26 mouse cellular contexts compared by ENCODE assay signal in the genomic region with DNA sequence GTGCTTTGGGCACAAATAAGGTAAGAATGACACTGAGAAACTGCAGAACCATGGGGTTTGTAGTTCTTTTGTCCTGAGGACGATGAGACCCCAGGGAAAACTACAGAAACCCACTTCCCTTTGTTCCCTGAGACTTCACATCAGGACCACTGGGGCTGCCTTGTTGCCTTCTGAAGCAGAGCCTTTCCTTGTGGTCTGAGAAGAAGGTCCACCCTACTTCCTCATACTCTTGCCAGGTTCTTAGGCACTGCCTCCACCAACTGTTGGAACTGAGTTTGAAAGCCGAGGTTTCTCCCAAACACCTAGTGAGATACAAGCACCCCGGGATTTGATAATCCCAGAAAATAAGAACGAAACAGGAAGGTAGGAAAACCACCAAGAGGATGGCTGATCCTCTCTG. TPM values are rescaled to one million over a fixed set of nuclear protein-coding genes. Genes with fewer than 3 reads are reported as not detected.
"Had no signal": no experiment of that assay in that cellular context is flagged by ENCODE, and none has a peak within 500 bp of the region (broad histone marks: within the 10 kb centered on the region; RNA-seq: fewer than 3 reads in every experiment).

No protein-coding gene starts in this region.

- H3K27me3 ChIP-seq: kidney, embryonic 15.5 days; limb, embryonic 15.5 days; midbrain, embryonic 12.5 days; neural tube, embryonic 13.5 days had no signal

- H3K9ac ChIP-seq: kidney, embryonic 15.5 days; limb, embryonic 12.5 days; limb, embryonic 15.5 days; liver, embryonic 14.5 days; liver, postnatal 0 days; lung, embryonic 14.5 days; midbrain, embryonic 12.5 days; neural tube, embryonic 13.5 days had no signal

- H3K4me2 ChIP-seq: kidney, embryonic 15.5 days; limb, embryonic 12.5 days; limb, embryonic 15.5 days; liver, embryonic 11.5 days; lung, embryonic 14.5 days; midbrain, embryonic 12.5 days; neural tube, embryonic 13.5 days had no signal

- ATAC-seq: liver, postnatal 0 days; lung, postnatal 0 days; midbrain, embryonic 16.5 days had no signal

- H3K9me3 ChIP-seq: kidney, embryonic 15.5 days; limb, embryonic 12.5 days; limb, embryonic 15.5 days; midbrain, embryonic 12.5 days; neural tube, embryonic 13.5 days had no signal

- DNase-seq: kidney, adult 11 months; layer of hippocampus, adult 9-11 months; thymus, adult 2 months; thymus, postnatal 14 days; thymus, postnatal 4 days had no signal

- H3K36me3 ChIP-seq: kidney, embryonic 15.5 days; limb, embryonic 12.5 days; limb, embryonic 15.5 days; midbrain, embryonic 12.5 days; neural tube, embryonic 13.5 days had no signal

- H3K27ac ChIP-seq: kidney, embryonic 15.5 days; layer of hippocampus, adult 2 months; limb, embryonic 12.5 days; limb, embryonic 15.5 days; liver, embryonic 14.5 days; neural tube, embryonic 13.5 days had no signal

- H3K4me1 ChIP-seq: kidney, embryonic 15.5 days; limb, embryonic 15.5 days had no signal

- H3K4me3 ChIP-seq: kidney, embryonic 15.5 days; layer of hippocampus, adult 2 months; limb, embryonic 12.5 days; limb, embryonic 15.5 days; midbrain, embryonic 12.5 days; myocyte; neural tube, embryonic 13.5 days had no signal

RNA-seq across cellular contexts. Expression of a gene that starts 39.0 kb away (rescaled TPM):
- total RNA-seq: layer of hippocampus, adult 2 months; layer of hippocampus, postnatal 25 days; left cerebral cortex, adult 18-20 months; left cerebral cortex, postnatal 25 days; monocyte, adult 5-6 weeks; neutrophil, adult 5-6 weeks had no signal
- polyA plus RNA-seq: kidney, embryonic 15.5 days; limb, embryonic 12.5 days; limb, embryonic 15.5 days; liver, embryonic 11.5 days; liver, embryonic 14.5 days; liver, postnatal 0 days; lung, embryonic 14.5 days; lung, postnatal 0 days; midbrain, embryonic 12.5 days; midbrain, embryonic 16.5 days; myocyte; neural tube, embryonic 13.5 days; small intestine, adult 2 months; spleen, adult 2 months; stomach, embryonic 16.5 days; thymus, adult 2 months had no signal
